Mouse (Mus musculus): ENCODE results near the gene Plac9b. TPM values are rescaled to one million over a fixed set of nuclear protein-coding genes. Genes with fewer than 3 reads are reported as not detected.
"Not testable (repeated sequence)": the region's sequence is repeated elsewhere in the genome, so short reads cannot be mapped to it uniquely, and the experiment has no call there.

Gene Plac9b
- polyA plus RNA-seq, 1 experiment: 13.0 TPM

DNA sequence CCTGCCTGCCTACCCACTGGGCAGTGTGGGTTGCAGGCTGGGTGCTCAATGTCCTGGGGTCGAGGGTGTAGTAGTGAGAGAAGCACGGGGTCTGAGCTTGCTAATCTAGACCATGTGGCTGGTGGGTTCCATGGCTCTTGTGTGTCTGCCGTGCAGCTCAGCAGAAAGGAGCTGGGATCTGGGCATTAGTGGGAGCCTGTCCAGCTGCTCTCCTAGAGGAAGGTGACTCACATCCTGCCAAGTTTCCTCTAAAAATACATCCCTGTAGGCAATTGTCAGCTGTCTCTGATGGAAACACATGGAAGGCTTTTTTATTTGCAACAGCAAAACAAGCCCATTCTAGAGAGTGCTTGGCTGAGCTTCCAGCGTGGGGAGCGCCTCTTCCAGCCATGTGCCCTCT, 19.9 kb downstream of the Plac9b start:
- H3K36me3 ChIP-seq (ENCODE audit: control insufficient read depth, insufficient read depth, low read length); H3K4me3 ChIP-seq (ENCODE audit: extremely low read depth, insufficient read depth, insufficient read length); H3K27me3 ChIP-seq (ENCODE audit: control insufficient read depth, insufficient read depth, low read length); DNase-seq (ENCODE audit: low read depth in 1 of 2, low spot score in 2 of 2); H3K4me1 ChIP-seq (ENCODE audit: control insufficient read depth, insufficient read depth, insufficient read length); H3K27ac ChIP-seq (ENCODE audit: insufficient read depth, low read length): not testable (repeated sequence)
- no CpG with 5 or more reads among the region's 5 CpGs for WGBS

DNA sequence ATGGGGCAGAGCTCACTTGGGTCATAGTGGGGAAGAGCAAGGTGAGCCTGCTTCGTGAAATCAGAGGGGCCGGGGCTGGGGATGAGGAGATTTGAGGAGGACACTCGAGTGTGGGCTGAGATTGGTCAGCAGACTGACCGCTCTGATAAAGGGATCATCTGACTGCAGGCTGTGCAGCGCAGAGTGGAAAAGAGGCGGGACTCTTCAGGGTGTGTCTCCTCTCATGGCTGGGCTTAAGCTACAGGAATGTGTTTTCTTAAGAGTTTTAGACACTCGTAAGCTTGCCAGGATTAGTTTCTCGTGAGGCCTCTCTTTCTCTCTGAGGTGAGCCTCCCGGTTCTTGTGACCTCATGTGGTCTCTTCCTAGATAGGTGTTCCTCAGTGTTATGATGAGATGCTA, 21.1 kb downstream of the Plac9b start:
- not testable (repeated sequence) for H3K4me3 ChIP-seq (ENCODE audit: extremely low read depth, insufficient read depth, insufficient read length); H3K4me1 ChIP-seq (ENCODE audit: control insufficient read depth, insufficient read depth, insufficient read length); H3K27me3 ChIP-seq (ENCODE audit: control insufficient read depth, insufficient read depth, low read length); H3K27ac ChIP-seq (ENCODE audit: insufficient read depth, low read length); H3K36me3 ChIP-seq (ENCODE audit: control insufficient read depth, insufficient read depth, low read length); DNase-seq (ENCODE audit: low read depth in 1 of 2, low spot score in 2 of 2)
- no CpG with 5 or more reads among the region's 9 CpGs for WGBS

DNA sequence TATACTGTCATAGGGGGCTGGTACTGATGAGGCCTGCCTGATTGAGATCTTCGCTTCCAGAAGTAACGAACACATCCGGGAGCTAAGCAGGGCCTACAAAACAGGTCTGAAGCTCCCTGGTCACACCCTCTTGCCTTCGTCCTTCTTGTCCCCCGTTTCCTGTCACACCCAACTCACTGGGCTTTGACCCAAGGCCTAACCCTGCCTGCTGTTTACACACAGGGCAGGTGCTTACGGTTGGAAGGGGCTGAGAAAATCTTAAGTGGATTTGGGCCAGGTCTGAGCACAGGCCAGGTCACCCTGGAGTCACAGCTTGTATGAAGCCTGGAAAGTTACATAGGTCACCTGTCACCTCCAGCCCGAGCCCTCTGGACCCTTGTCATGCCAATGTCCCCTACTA, 26.2 kb downstream of the Plac9b start:
- H3K27ac ChIP-seq (ENCODE audit: insufficient read depth, low read length); H3K36me3 ChIP-seq (ENCODE audit: control insufficient read depth, insufficient read depth, low read length); H3K4me3 ChIP-seq (ENCODE audit: extremely low read depth, insufficient read depth, insufficient read length); H3K27me3 ChIP-seq (ENCODE audit: control insufficient read depth, insufficient read depth, low read length); DNase-seq (ENCODE audit: low read depth in 1 of 2, low spot score in 2 of 2); H3K4me1 ChIP-seq (ENCODE audit: control insufficient read depth, insufficient read depth, insufficient read length): not testable (repeated sequence)
- WGBS: no CpG with 5 or more reads among the region's 7 CpGs

DNA sequence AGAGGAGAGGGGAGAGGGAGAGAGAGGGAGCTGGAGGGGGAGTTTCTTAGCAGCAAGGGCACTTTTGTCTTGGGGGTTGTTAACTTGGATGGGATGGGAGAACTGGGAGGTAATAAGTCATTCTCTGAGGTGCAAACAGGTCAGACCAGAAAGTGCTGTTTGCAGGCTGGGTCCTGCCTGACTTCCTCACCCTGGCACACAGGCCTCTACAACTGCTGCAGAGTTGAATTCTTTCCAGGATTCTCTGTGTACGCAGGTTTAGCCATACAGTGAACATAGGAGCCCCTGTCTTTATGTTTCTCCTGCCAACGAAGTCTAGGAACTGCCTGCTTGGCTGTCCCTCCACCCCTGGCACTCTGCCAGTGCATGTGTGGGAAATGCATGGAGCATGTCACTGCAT, 35.2 kb downstream of the Plac9b start:
- H3K36me3 ChIP-seq (ENCODE audit: control insufficient read depth, insufficient read depth, low read length); H3K4me3 ChIP-seq (ENCODE audit: extremely low read depth, insufficient read depth, insufficient read length); H3K27me3 ChIP-seq (ENCODE audit: control insufficient read depth, insufficient read depth, low read length); H3K4me1 ChIP-seq (ENCODE audit: control insufficient read depth, insufficient read depth, insufficient read length); H3K27ac ChIP-seq (ENCODE audit: insufficient read depth, low read length); DNase-seq (ENCODE audit: low read depth in 1 of 2, low spot score in 2 of 2): not testable (repeated sequence)
- no CpG with 5 or more reads among the region's 2 CpGs for WGBS

DNA sequence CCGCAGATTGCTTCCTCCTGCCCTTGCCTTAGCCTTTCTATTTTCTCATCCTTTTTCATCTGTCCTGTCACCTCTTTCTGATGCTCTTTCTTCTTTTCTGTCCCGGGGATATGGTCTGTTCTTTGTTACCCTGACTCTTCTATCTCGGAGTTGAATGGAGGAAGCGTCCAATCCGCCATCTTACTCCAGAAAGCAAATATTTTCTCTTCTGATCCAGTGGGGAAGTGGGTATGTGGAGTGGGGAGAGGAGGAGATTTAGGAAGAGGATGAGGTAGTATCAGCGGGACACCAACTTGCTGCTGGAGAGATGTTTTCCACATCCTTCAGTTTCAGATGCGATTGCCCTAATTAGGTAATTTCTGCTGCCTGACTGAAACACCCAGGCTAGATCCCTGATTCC, 63.2 kb downstream of the Plac9b start:
- not testable (repeated sequence) for H3K27me3 ChIP-seq (ENCODE audit: control insufficient read depth, insufficient read depth, low read length); DNase-seq (ENCODE audit: low read depth in 1 of 2, low spot score in 2 of 2); H3K27ac ChIP-seq (ENCODE audit: insufficient read depth, low read length); H3K36me3 ChIP-seq (ENCODE audit: control insufficient read depth, insufficient read depth, low read length); H3K4me1 ChIP-seq (ENCODE audit: control insufficient read depth, insufficient read depth, insufficient read length); H3K4me3 ChIP-seq (ENCODE audit: extremely low read depth, insufficient read depth, insufficient read length)
- no CpG with 5 or more reads among the region's 7 CpGs for WGBS

DNA sequence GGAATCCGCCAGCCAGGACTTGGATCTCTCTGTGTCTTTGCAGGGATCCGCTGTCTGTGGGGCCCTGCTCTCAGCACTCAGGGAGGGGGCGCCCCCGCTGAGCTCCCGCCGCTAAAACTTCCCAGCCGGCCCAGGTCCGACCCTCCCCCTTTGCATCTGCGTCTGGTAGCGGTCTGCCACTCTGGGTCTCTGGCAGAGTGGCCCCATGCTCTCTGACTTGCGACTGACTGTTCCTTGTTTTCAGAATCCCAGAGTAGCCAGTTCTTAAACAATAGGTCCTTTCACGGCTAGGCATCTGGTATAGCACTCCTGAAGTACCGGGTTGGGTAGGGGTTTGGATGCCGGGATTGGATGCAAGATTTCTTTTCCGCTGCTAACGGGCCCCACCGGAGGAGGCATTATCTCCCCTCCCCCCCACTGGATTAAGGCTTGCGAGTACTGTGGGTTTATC, 63.7 kb downstream of the Plac9b start:
- not testable (repeated sequence) for H3K27me3 ChIP-seq (ENCODE audit: control insufficient read depth, insufficient read depth, low read length); H3K4me1 ChIP-seq (ENCODE audit: control insufficient read depth, insufficient read depth, insufficient read length); H3K36me3 ChIP-seq (ENCODE audit: control insufficient read depth, insufficient read depth, low read length); H3K27ac ChIP-seq (ENCODE audit: insufficient read depth, low read length); DNase-seq (ENCODE audit: low read depth in 1 of 2, low spot score in 2 of 2); H3K4me3 ChIP-seq (ENCODE audit: extremely low read depth, insufficient read depth, insufficient read length)
- WGBS: no CpG with 5 or more reads among the region's 18 CpGs

DNA sequence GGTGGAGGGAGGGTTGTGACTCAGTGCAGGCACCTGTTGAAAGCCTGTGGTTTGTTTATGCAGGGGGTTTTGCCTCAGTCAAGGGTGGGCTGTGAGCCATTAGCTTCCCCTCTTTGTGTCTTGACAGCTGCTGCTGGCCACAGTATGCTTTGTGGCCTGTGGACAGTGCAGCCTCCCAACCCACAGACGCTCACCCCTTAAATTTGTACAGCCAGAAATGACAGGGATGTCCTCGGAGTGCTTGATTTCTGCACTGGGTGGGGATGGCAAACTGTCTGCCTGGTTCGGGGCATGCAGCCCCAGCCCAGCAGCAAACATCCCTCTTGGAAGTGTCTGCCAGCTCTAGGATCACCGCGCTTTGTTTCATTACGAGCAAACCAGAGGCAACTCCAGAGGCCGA, 64.1 kb downstream of the Plac9b start, which contains the start of gene Duxbl2:
Gene Duxbl2 (plus strand): TSS at position 200 of the 400 bp plus-strand sequence.
- H3K27ac ChIP-seq (ENCODE audit: insufficient read depth, low read length); H3K27me3 ChIP-seq (ENCODE audit: control insufficient read depth, insufficient read depth, low read length); H3K4me1 ChIP-seq (ENCODE audit: control insufficient read depth, insufficient read depth, insufficient read length); H3K36me3 ChIP-seq (ENCODE audit: control insufficient read depth, insufficient read depth, low read length); H3K4me3 ChIP-seq (ENCODE audit: extremely low read depth, insufficient read depth, insufficient read length); DNase-seq (ENCODE audit: low read depth in 1 of 2, low spot score in 2 of 2): not testable (repeated sequence)
- no CpG with 5 or more reads among the region's 7 CpGs for WGBS

Other genes starting within 250 kb of the Plac9b start
- not detected in 2 replicates for gene Cphx1, start 244.2 kb downstream of the Plac9b start, polyA plus RNA-seq (2012; rRNA removed)
- 0.08 and 0.22 TPM in 2 replicates for gene Duxbl1, start 203.9 kb downstream of the Plac9b start, polyA plus RNA-seq (2012; rRNA removed)
- gene Gm9780, start 139.8 kb downstream of the Plac9b start, polyA plus RNA-seq (2012; rRNA removed): 73.5 and 97.8 TPM in 2 replicates
- gene Tmem254c, start 115.1 kb downstream of the Plac9b start, polyA plus RNA-seq (2012; rRNA removed): 7.2 and 10.3 TPM in 2 replicates
- not detected in 2 replicates for gene Cphx2, start 101.0 kb downstream of the Plac9b start, polyA plus RNA-seq (2012; rRNA removed)
- not detected in 2 replicates for gene Cphx3, start 100.2 kb downstream of the Plac9b start, polyA plus RNA-seq (2012; rRNA removed)
- 0.19 and 0.33 TPM in 2 replicates for gene Duxbl2, start 64.1 kb downstream of the Plac9b start, polyA plus RNA-seq (2012; rRNA removed)
- gene Tmem254b, start 24.6 kb upstream of the Plac9b start, polyA plus RNA-seq (2012; rRNA removed): 7.9 and 8.1 TPM in 2 replicates
- not detected in 2 replicates for gene Duxbl3, start 75.5 kb upstream of the Plac9b start, polyA plus RNA-seq (2012; rRNA removed)